Mouse (Mus musculus) adrenal gland, postnatal 10 days (tissue): ENCODE measurements at regions not wholly inside any gene's neighbourhood (a gene's known extent, or its start where the extent isn't known, plus 50 kb on each side); places are given as distances from the start of the nearest gene placed in this dataset.

Experiments used
- DNase-seq: peaks from one replicate; pipeline ENCODE4 v3.0.0; 2021; ENCODE audit warnings: mixed read lengths

GRCm38 (mm10) chr5:111897568-111897967 lies 163.8 kb downstream of the Gm26897 start:
- DNase-seq: no peak

- DNase-seq: no peak
These were observed 164.8 kb downstream of the Gm26897 start for GRCm38 (mm10) chr5:111898482-111898881.

- no peak for DNase-seq
These were observed 167.5 kb downstream of the Gm26897 start for GRCm38 (mm10) chr5:111901197-111901596.

- peak; percentile 70 for DNase-seq
These were observed 168.0 kb downstream of the Gm26897 start for GRCm38 (mm10) chr5:111901678-111902077.

GRCm38 (mm10) chr5:111908085-111908484 lies 174.4 kb downstream of the Gm26897 start:
- DNase-seq: no peak

GRCm38 (mm10) chr5:111910514-111910913 lies 176.8 kb downstream of the Gm26897 start:
- no peak for DNase-seq

- no peak for DNase-seq
These were observed 179.6 kb downstream of the Gm26897 start for GRCm38 (mm10) chr5:111913354-111913753.

GRCm38 (mm10) chr5:111914296-111914695 lies 180.6 kb downstream of the Gm26897 start:
- no peak for DNase-seq

- DNase-seq: no peak
These were observed 184.0 kb downstream of the Gm26897 start for GRCm38 (mm10) chr5:111917643-111918252.

- DNase-seq: no peak
These were observed 185.2 kb downstream of the Gm26897 start for GRCm38 (mm10) chr5:111918888-111919287.

GRCm38 (mm10) chr5:111922991-111923701 lies 189.4 kb downstream of the Gm26897 start:
- no peak for DNase-seq

GRCm38 (mm10) chr5:111925757-111926156 lies 192.0 kb downstream of the Gm26897 start:
- DNase-seq: no peak

GRCm38 (mm10) chr5:111929180-111929990 lies 195.7 kb downstream of the Gm26897 start:
- DNase-seq: no peak

GRCm38 (mm10) chr5:111929991-111930339 lies 196.2 kb downstream of the Gm26897 start:
- DNase-seq: no peak

GRCm38 (mm10) chr5:111931733-111932132 lies 198.0 kb downstream of the Gm26897 start:
- no peak for DNase-seq

GRCm38 (mm10) chr5:111935381-111936134 lies 201.8 kb downstream of the Gm26897 start:
- DNase-seq: peak; percentile 9

- DNase-seq: no peak
These were observed 208.1 kb downstream of the Gm26897 start for GRCm38 (mm10) chr5:111941831-111942230.

GRCm38 (mm10) chr5:111942792-111943191 lies 209.1 kb downstream of the Gm26897 start:
- DNase-seq: no peak

GRCm38 (mm10) chr5:111943337-111944162 lies 209.8 kb downstream of the Gm26897 start:
- DNase-seq: no peak

- DNase-seq: no peak
These were observed 210.7 kb downstream of the Gm26897 start for GRCm38 (mm10) chr5:111944273-111944971.

- no peak for DNase-seq
These were observed 211.2 kb downstream of the Gm26897 start for GRCm38 (mm10) chr5:111944972-111945285.
